Mouse (Mus musculus) spleen, adult 2 months (tissue): Measurements from ENCODE around the gene Tacr1. TPM values are rescaled to one million over a fixed set of nuclear protein-coding genes. Genes with fewer than 3 reads are reported as not detected.

Experiments used
- DNase-seq, 2 experiments: peaks; one replicate each; pipeline versions ENCODE4 v3.0.0 to v3.0.0-alpha.2; 2012 to 2021; ENCODE audit warnings: low spot score in 2 of 2, low read depth in 1 of 2
- H3K27ac ChIP-seq: fragments of 200-500 bp; 2 replicates; pipeline ENCODE4 v1.5.1; 2012; ENCODE audit warnings: low read length, inconsistent platforms; ENCODE audit not compliant: insufficient read depth
- H3K27me3 ChIP-seq: fragments of 200-500 bp; 2 replicates; pipeline ENCODE4 v1.6.1; 2012; ENCODE audit warnings: mild to moderate bottlenecking, moderate library complexity, low read length, inconsistent platforms; ENCODE audit not compliant: control insufficient read depth, insufficient read depth
- H3K36me3 ChIP-seq: fragments of 200-500 bp; 2 replicates; pipeline ENCODE4 v1.6.1; 2012; ENCODE audit warnings: mild to moderate bottlenecking, low read length, inconsistent platforms; ENCODE audit not compliant: control insufficient read depth, insufficient read depth
- H3K4me1 ChIP-seq: fragments of 200-500 bp; 2 replicates; pipeline ENCODE4 v1.6.1; 2011; ENCODE audit warnings: inconsistent platforms; ENCODE audit not compliant: control insufficient read depth, insufficient read depth, insufficient read length
- H3K4me3 ChIP-seq: fragments of 200-500 bp; 2 replicates; pipeline ENCODE4 v1.5.1; 2011; ENCODE audit warnings: mild to moderate bottlenecking, inconsistent platforms; ENCODE audit not compliant: insufficient read depth, insufficient read length; ENCODE audit errors: extremely low read depth
- CTCF ChIP-seq: fragments of 200-500 bp; IDR thresholded peaks from 2 replicates; pipeline ENCODE4 v1.5.1; 2011; ENCODE audit warnings: mild to moderate bottlenecking, inconsistent platforms; ENCODE audit not compliant: insufficient read depth, insufficient read length, insufficient replicate concordance; ENCODE audit errors: extremely low read depth
- POLR2A ChIP-seq: fragments of 200-500 bp; IDR thresholded peaks from 2 replicates; pipeline ENCODE4 v1.6.1; 2011; ENCODE audit warnings: low read depth, low read length, inconsistent platforms
- WGBS: fragments of 180-500 bp; shearing (Covaris S2); methylation state at CpG from one replicate; pipeline ENCODE4 v1.1.7; 2018; 5-methylcytosine and 5-hydroxymethylcytosine counted together
- polyA plus RNA-seq: library from polyadenylated mRNA; depleted of rRNA; stranded (reverse); fragments of >200 nt; gene quantifications from 2 replicates; pipeline ENCODE4 v1.2.3, GENCODE M21; 2012

Gene Tacr1
- polyA plus RNA-seq, 1 experiment, result 0.07 TPM

DNA sequence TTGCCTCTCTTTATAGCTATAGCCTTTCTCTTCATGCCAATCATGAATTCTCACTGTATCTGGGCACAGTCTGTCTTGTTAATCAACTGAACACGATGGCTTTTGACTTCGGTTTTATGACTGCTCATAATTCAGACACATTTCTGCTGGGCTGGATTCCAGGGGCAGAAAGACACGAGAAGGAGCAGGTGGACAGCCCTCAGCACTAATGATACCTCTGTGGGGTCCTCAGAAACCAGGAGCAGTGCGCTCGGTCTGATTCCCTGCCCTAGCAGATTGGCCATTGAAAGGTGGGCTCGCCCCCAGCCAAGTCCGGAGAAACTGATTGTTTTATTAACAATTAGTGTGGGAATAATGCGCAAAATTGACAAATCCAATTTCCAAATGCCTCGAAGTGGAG lies 201.1 kb downstream of the Tacr1 start:
- Histone ChIP-seq H3K4me1 (no peaks in the 10 kb centered on the region), H3K36me3 (no peaks in the 10 kb centered on the region), H3K4me3 (no peak overlapping the region), H3K27ac (no peak overlapping the region), H3K27me3 (no peaks in the 10 kb centered on the region)
- 85% methylated on average over 9 of the region's 9 CpGs for WGBS
- TF ChIP-seq POLR2A (no peak), CTCF (no peak)
- DNase-seq, result no peak

DNA sequence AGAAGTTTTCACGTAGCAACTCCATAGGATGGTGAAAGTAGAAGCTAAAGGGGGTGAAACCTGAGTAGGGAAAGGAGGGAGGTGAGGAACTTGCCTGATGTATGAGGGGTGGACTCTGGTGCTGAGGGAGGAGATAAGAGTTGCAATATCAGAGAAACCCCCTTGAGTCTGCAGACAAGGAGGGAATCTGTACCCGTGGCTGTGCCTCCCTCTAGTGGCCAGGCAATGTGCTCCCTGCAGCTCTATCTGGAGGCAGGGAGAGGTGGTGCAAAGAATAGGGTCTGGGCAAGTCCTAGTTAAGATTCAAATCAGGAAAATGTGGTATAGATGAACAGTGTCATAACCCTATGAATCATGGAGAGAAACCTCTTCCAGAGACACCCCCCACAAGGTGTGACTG lies 201.5 kb downstream of the Tacr1 start:
- 35% methylated on average over 2 of the region's 2 CpGs for WGBS
- no peak for DNase-seq

DNA sequence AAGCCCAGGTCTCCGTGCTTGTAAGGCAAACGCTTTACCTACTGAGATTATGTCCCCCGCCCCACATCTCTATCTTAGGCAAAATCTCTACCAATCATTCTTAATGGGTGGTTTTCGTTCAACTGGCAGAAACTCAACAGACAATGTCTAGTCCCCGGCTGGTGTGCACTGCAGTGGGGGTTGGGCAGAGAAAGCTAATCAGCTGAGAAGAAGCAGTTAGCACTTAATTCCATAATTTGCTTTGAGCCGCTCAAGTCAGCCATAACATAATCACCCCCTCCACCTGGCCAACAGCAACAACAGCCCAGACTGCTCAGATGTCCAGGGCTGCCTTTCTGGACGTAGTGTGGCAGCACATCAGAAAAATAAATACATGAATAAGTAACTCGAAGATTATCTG lies 202.7 kb downstream of the Tacr1 start:
- no peak for TF ChIP-seq CTCF
- WGBS, result 83% methylated on average over 8 of the region's 8 CpGs
- DNase-seq, result no peak
- Histone ChIP-seq H3K27me3 (no peaks in the 10 kb centered on the region), H3K36me3 (no peaks in the 10 kb centered on the region), H3K27ac (no peak overlapping the region), H3K4me3 (no peak overlapping the region), H3K4me1 (no peaks in the 10 kb centered on the region)

More for the DNA sequence above, 201.5 kb downstream of the Tacr1 start:
- Histone ChIP-seq H3K27ac (no peak overlapping the region), H3K36me3 (no peaks in the 10 kb centered on the region), H3K27me3 (no peaks in the 10 kb centered on the region), H3K4me3 (no peak overlapping the region), H3K4me1 (no peaks in the 10 kb centered on the region)
- TF ChIP-seq CTCF (peak; percentile 8; the same call in 1 of the 2 replicates), POLR2A (no peak)

DNA sequence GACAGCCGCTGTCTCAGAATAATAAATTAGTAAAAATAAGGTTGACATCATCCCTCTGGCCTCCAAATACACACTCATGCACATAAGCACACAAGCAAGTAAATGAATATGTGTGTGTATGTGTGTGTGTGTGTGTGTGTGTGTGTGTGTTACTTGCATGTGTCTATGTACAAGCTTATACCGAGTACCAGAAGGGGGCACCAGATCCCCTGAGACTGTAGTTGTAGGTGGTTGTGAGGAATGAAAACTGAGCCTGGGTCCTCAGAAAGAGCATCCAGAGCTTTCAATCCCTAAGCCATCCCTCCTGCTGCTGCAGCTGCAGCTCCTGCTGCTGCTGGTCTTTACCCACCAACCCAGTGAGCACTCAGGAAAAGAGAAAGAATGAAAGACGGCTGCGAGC lies 206.6 kb downstream of the Tacr1 start:
- WGBS, result 95% methylated on average over 4 of the region's 4 CpGs
- TF ChIP-seq POLR2A, result no peak
- no peak for TF ChIP-seq CTCF
- no peaks in the 10 kb centered on the region for H3K36me3 ChIP-seq
- H3K4me3 ChIP-seq, result no peak overlapping the region
- H3K4me1 ChIP-seq, result no peaks in the 10 kb centered on the region
- no peaks in the 10 kb centered on the region for H3K27me3 ChIP-seq
- H3K27ac ChIP-seq, result no peak overlapping the region
- no peak for DNase-seq

DNA sequence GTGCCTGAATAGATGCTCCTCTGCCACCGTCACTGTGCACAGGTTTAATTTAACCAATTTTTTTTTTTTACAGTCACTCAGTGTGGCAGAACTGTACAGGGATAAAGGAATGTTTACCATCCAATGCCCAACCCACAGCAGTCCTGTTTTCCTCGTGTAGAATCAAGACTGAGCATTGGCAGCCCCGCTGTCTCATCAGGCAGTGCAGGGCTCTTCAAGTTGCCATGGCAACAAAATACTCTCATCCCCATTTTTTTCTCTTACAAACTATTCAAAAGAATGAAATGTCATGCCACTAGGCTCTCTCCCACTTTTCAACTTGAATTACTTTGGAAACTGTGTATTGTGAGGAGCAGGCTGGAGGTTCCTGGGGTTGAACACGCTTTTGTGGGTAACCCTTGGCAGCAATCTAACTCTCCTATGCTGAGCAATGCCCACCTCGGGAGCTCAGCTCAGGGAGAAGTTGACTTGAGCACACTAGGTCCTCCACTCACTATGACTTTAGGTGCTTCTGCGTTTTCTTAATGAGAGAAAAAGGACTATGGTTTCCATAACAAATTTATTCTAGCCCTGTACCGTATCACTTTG lies 207.3 kb downstream of the Tacr1 start:
- TF ChIP-seq CTCF (no peak), POLR2A (no peak)
- no peak overlapping the region for H3K27ac ChIP-seq
- no peaks in the 10 kb centered on the region for H3K4me1 ChIP-seq
- no peak overlapping the region for H3K4me3 ChIP-seq
- DNase-seq, result no peak
- no peaks in the 10 kb centered on the region for H3K27me3 ChIP-seq
- 83% methylated on average over 7 of the region's 7 CpGs for WGBS
- no peaks in the 10 kb centered on the region for H3K36me3 ChIP-seq
